Mouse (Mus musculus): ENCODE measurements around the gene Nudt10. TPM values are rescaled to one million over a fixed set of nuclear protein-coding genes. Genes with fewer than 3 reads are reported as not detected.
"Not testable (repeated sequence)": the region's sequence is repeated elsewhere in the genome, so short reads cannot be mapped to it uniquely, and the experiment has no call there.

Nudt10 gene
- polyA plus RNA-seq (2015; fragmentation: Nextera tagmentation; extraction: Ambion mirVana): 4.4 and 4.8 TPM in 2 replicates

DNA sequence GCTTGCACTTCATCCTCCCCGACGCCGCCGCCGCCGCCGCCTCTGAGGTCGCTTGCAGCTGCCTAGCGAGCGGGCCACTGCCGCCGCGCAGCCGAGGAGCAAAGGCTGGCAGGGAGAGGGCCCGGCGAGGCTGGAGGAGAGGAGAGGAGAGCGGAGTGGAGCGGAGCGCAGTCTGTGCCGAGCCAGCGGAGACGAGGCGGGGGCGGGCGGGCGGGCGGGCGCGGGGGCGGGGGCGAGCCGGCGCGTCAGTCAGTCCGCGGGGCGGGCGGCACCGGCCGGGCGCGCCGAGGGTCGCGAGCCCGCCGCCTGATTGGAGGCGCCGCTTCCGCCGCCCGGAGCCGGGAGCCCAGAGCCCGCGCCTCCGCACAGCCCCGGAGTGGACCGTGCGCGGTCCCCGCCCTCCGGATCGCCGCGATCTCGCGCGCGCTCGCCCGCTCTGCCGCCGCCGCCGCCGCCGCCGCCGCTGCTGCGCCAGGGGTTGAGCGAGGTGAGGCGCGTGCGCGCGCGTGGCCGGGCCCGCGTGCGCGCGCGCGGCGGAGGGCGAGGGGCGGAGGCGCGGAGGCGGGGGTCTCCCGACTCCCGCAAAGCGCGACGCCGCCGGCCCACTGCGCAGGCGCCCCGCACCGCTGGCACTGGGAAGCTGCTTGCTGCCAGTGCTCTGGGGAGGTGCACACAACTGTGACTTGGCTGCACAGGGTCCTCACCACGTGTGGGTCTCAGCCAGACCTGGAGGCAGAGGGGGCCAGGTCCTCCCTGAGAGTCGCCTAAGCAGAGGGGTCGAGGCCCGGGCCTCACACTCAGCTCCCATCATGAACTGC is at the start of gene Nudt10:
TSS of gene Nudt10 (minus strand) at position 193 of the 818 bp plus-strand sequence.
- not testable (repeated sequence) for H3K9me3 ChIP-seq; H3K36me3 ChIP-seq; H3K27me3 ChIP-seq (replicated peaks); H3K27ac ChIP-seq; H3K9ac ChIP-seq; H3K4me1 ChIP-seq (replicated peaks)
- Histone ChIP-seq H3K4me2 (replicated peaks) (peak within 1 kb of the TSS; percentile 49), H3K4me3 (replicated peaks) (peak within 1 kb of the TSS; percentile 23)
- 5% methylated on average over 10 of the region's 116 CpGs for WGBS
- peak; percentile 90 for ATAC-seq

DNA sequence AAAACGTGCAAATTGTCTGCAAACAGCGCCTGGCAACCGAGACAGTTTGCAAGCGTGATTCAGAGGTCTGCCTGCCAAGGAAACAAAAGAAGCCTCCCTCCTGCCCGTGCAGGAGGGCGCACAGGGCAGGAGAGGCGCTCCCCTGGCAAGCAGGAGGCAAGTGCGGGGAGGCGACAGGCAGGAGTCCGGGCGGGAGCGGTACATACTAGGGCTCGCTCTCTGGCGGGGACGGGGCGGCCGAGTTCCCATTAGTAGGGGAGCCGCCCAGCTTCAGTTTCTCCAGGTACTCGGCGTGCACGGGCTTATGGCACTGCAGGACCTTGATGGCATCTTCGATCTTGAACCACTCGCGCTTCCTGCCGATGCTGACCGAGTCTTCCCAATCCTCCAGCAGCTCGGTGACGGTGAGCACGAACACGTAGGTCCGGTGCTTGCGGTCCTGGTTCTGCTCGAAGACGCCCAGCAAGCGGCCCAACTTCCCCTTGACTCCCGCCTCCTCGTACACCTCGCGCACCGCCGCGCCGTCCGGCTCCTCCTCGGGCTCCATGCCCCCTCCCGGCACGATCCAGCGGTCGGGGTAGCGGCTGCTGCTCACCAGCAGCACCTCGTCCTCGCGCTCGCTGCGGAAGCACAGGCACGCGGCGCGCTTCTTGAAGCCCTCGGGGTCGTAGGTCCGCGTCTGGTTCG is 536 bp downstream of the Nudt10 start:
- H3K4me1 ChIP-seq (replicated peaks); H3K9me3 ChIP-seq; H3K9ac ChIP-seq; H3K36me3 ChIP-seq; H3K27ac ChIP-seq; H3K27me3 ChIP-seq (replicated peaks): not testable (repeated sequence)
- Histone ChIP-seq H3K4me3 (replicated peaks) (peak overlapping the region; percentile 23), H3K4me2 (replicated peaks) (peak overlapping the region; percentile 49)
- peak; percentile 81 for ATAC-seq
- 21% methylated on average over 20 of the region's 64 CpGs for WGBS

DNA sequence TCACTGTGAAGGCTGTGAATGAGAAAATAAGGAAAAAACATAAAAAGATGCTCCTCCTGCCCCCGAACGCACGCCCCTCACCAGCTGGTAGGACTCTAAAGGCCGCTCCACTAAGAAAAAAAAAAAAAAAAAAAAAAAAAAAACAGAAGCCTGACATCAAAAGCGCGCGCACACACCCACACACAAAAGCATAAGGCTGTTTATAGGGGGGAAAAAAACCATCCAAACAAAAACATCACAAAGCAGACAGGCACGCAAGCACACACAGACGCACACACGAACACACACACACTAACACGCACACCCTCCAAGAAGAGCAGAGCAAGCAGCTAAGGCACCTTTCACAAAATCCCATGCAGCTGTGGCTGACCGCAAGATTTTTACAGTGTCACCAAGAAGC is 1.1 kb downstream of the Nudt10 start:
- no peaks in the 10 kb centered on the region for H3K36me3 ChIP-seq
- H3K27ac ChIP-seq: no peak overlapping the region
- H3K9me3 ChIP-seq: no peaks in the 10 kb centered on the region
- H3K4me3 ChIP-seq (replicated peaks): 0 out of 2 replicates have a peak overlapping the region, but pooled peaks have one; percentile 19
- no peaks in the 10 kb centered on the region for H3K4me1 ChIP-seq (replicated peaks)
- ATAC-seq: no peak
- 23% methylated on average over 12 of the region's 12 CpGs for WGBS
- H3K4me2 ChIP-seq (replicated peaks): peak overlapping the region; percentile 49
- no peak overlapping the region for H3K9ac ChIP-seq
- H3K27me3 ChIP-seq (replicated peaks): no peaks in the 10 kb centered on the region

Other genes starting within 250 kb of the Nudt10 start
- gene Nudt11, start 125.6 kb downstream of the Nudt10 start, polyA plus RNA-seq (2015; fragmentation: Nextera tagmentation; extraction: Ambion mirVana): 2.3 and 3.2 TPM in 2 replicates
- gene AU022751, start 89.6 kb downstream of the Nudt10 start, polyA plus RNA-seq (2015; fragmentation: Nextera tagmentation; extraction: Ambion mirVana): not detected in 2 replicates
- 0.06 TPM in 1 of 2 replicates, not detected in the other for gene Bmp15, start 147.7 kb upstream of the Nudt10 start, polyA plus RNA-seq (2015; fragmentation: Nextera tagmentation; extraction: Ambion mirVana)
- gene Shroom4, start 226.8 kb upstream of the Nudt10 start, polyA plus RNA-seq (2015; fragmentation: Nextera tagmentation; extraction: Ambion mirVana): 1.8 and 1.9 TPM in 2 replicates

Data from intestine, embryonic 15.5 days (tissue).